Comparison of ENCODE assay signal across 7 mouse cellular contexts in the genomic region with DNA sequence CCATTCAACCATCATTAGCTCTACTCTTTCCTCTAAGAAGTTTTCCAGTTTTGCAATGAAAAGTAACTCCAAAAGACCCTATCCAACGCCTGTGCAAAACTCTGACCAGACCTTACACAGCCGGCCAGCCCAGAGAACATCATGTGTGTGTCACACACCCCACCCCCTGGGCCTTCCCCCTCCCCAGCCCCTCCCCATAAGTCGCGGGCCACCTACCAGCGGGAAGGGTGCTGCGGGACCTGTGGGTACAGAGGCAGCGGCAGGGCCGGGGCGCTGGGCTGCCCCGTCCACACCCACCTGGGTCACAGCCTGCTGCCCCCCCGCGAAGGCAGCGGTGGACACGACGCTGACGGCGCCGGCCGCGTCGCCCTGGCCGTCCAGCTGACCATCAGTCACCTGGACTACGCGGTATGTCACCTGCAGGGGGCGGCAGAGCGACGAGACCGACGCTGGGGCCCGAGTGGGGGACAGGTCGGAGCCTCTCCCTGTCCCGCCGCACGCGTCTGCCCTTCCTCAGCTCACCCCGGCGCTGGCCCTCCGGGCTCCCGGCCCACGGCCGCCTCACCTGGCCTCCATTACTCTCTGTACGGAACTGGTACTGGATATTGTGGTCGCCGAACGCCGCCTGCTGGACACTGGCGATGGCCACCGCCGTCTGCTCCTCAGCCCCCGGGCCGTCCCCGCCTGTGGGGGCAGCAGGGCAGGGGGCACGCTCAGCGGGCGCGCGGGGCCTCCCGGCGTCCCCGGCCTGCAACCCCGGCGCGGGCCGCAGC. TPM values are rescaled to one million over a fixed set of nuclear protein-coding genes. Genes with fewer than 3 reads are reported as not detected.
DNase-seq lines count a peak whose midpoint lies in the region; ATAC-seq and TF ChIP-seq lines count a peak whose summit lies in the region.

No protein-coding gene starts in this region.

- peaks cover 16% of the 10 kb centered on the region for H3K4me1 ChIP-seq in embryonic facial prominence, embryonic 12.5 days
- peaks cover 3% of the 10 kb centered on the region; the same call in 1 of the 2 replicates for H3K4me1 ChIP-seq in limb, embryonic 11.5 days (ENCODE audit: control insufficient read depth, insufficient read depth, low read length)
- peaks cover 32% of the 10 kb centered on the region for H3K4me1 ChIP-seq in midbrain, embryonic 13.5 days (replicated peaks)
- H3K4me1 ChIP-seq in small intestine, adult 2 months (ENCODE audit: control insufficient read depth, insufficient read depth, insufficient read length, low read length): peaks cover 6% of the 10 kb centered on the region

- H3K27me3 ChIP-seq in embryonic facial prominence, embryonic 12.5 days: no peaks in the 10 kb centered on the region
- no peaks in the 10 kb centered on the region for H3K27me3 ChIP-seq in limb, embryonic 11.5 days (ENCODE audit: control insufficient read depth, insufficient read depth, low read length)
- H3K27me3 ChIP-seq in midbrain, embryonic 13.5 days: no peaks in the 10 kb centered on the region
- H3K27me3 ChIP-seq in small intestine, adult 2 months (ENCODE audit: control insufficient read depth, insufficient read depth, low read length): no peaks in the 10 kb centered on the region

- H3K4me2 ChIP-seq in embryonic facial prominence, embryonic 12.5 days (replicated peaks): peak overlapping the region; percentile 74
- peak overlapping the region; percentile 91 for H3K4me2 ChIP-seq in limb, embryonic 11.5 days (ENCODE audit: low read depth, severe bottlenecking)
- H3K4me2 ChIP-seq in midbrain, embryonic 13.5 days (replicated peaks): peak overlapping the region; percentile 74

- H3K9ac ChIP-seq in embryonic facial prominence, embryonic 12.5 days: peak overlapping the region; percentile 100
- peak overlapping the region; percentile 96 for H3K9ac ChIP-seq in limb, embryonic 11.5 days (ENCODE audit: low read length)
- peak overlapping the region; percentile 98 for H3K9ac ChIP-seq in midbrain, embryonic 13.5 days (replicated peaks)

- peak; percentile 80 for ATAC-seq in embryonic facial prominence, embryonic 12.5 days (ENCODE audit: insufficient number of reproducible peaks, insufficient read depth, low FRiP score, low TSS enrichment)
- peak; percentile 68 for ATAC-seq in limb, embryonic 11.5 days (ENCODE audit: insufficient number of reproducible peaks, low FRiP score, low TSS enrichment, low read depth)
- peak; percentile 78 for ATAC-seq in midbrain, embryonic 13.5 days

- WGBS in embryonic facial prominence, embryonic 12.5 days: under 1% methylated on average over 50 of the region's 64 CpGs
- WGBS in limb, embryonic 11.5 days: under 1% methylated on average over 49 of the region's 64 CpGs
- under 1% methylated on average over 63 of the region's 64 CpGs for WGBS in midbrain, embryonic 13.5 days
- WGBS in small intestine, adult 2 months: 1% methylated on average over 63 of the region's 64 CpGs

- peak; percentile 90 for DNase-seq in adrenal gland, postnatal 25 days
- peak; percentile 93 to 96 for DNase-seq in heart, adult 18-20 months
- peak; percentile 94 for DNase-seq in kidney, adult 18-20 months
- peak; percentile 96 for DNase-seq in limb, embryonic 11.5 days (ENCODE audit: low spot score)

- TF ChIP-seq CTCF in small intestine, adult 2 months (IDR thresholded peaks at IDR 0.05; ENCODE audit: extremely low read depth, insufficient read length, insufficient replicate concordance, low read depth, low read length): peak; percentile 82

- peak overlapping the region; percentile 99 for H3K27ac ChIP-seq in embryonic facial prominence, embryonic 12.5 days
- H3K27ac ChIP-seq in limb, embryonic 11.5 days (replicated peaks; ENCODE audit: low read depth, low read length): peak overlapping the region; percentile 97
- peak overlapping the region; percentile 99 for H3K27ac ChIP-seq in midbrain, embryonic 13.5 days
- H3K27ac ChIP-seq in small intestine, adult 2 months (ENCODE audit: insufficient read depth, low read depth, low read length): peak overlapping the region; percentile 32

- TF ChIP-seq POLR2A in small intestine, adult 2 months (IDR thresholded peaks at IDR 0.05; ENCODE audit: low read depth, low read length): peak; percentile 30

- no peaks in the 10 kb centered on the region for H3K9me3 ChIP-seq in embryonic facial prominence, embryonic 12.5 days
- H3K9me3 ChIP-seq in limb, embryonic 11.5 days (ENCODE audit: control insufficient read depth, low read length): no peaks in the 10 kb centered on the region
- H3K9me3 ChIP-seq in midbrain, embryonic 13.5 days: no peaks in the 10 kb centered on the region

- peak overlapping the region; percentile 96 for H3K4me3 ChIP-seq in embryonic facial prominence, embryonic 12.5 days
- peak overlapping the region; percentile 83 for H3K4me3 ChIP-seq in limb, embryonic 11.5 days (ENCODE audit: low read depth, low read length)
- H3K4me3 ChIP-seq in midbrain, embryonic 13.5 days (replicated peaks): peak overlapping the region; percentile 95
- H3K4me3 ChIP-seq in small intestine, adult 2 months (ENCODE audit: low read depth, low read length): peak overlapping the region; percentile 100

- peaks cover 55% of the 10 kb centered on the region for H3K36me3 ChIP-seq in embryonic facial prominence, embryonic 12.5 days
- H3K36me3 ChIP-seq in limb, embryonic 11.5 days (ENCODE audit: control insufficient read depth, insufficient read depth, low read length): peaks cover 20% of the 10 kb centered on the region
- peaks cover 39% of the 10 kb centered on the region for H3K36me3 ChIP-seq in midbrain, embryonic 13.5 days
- peaks cover 54% of the 10 kb centered on the region for H3K36me3 ChIP-seq in small intestine, adult 2 months (ENCODE audit: control insufficient read depth, insufficient read depth, low read length)

RNA-seq across cellular contexts. Expression of a gene that starts 0.8 kb away (rescaled TPM):
- total RNA-seq in adrenal gland, postnatal 25 days (2021): 150 and 153 TPM in 2 replicates
- 31.8 and 32.7 TPM in 2 replicates for polyA plus RNA-seq in embryonic facial prominence, embryonic 12.5 days (2016; fragmentation: Nextera tagmentation; extraction: Ambion mirVana)
- 100 to 1,000 TPM in 1 of 2 experiments, 10 to 100 TPM in 1; 99.4 to 112 TPM for total RNA-seq in heart, adult 18-20 months (2021)
- polyA plus RNA-seq in limb, embryonic 11.5 days (2014; fragmentation: Nextera tagmentation; extraction: Ambion mirVana): 25.5 and 29.7 TPM in 2 replicates
- 24.2 and 27.6 TPM in 2 replicates for polyA plus RNA-seq in midbrain, embryonic 13.5 days (2015; fragmentation: Nextera tagmentation; extraction: Ambion mirVana)
- 78.9 and 162 TPM in 2 replicates for polyA plus RNA-seq in small intestine, adult 2 months (2012; rRNA removed)

RNA-seq across cellular contexts. Expression of a gene that starts 11.9 kb away (rescaled TPM):
- 11.2 and 12.4 TPM in 2 replicates for total RNA-seq in adrenal gland, postnatal 25 days (2021)
- not detected in 2 replicates for polyA plus RNA-seq in embryonic facial prominence, embryonic 12.5 days (2016; fragmentation: Nextera tagmentation; extraction: Ambion mirVana)
- total RNA-seq in heart, adult 18-20 months (2021): 10 to 100 TPM; 12.3 to 17.5 TPM
- not detected in 2 replicates for polyA plus RNA-seq in limb, embryonic 11.5 days (2014; fragmentation: Nextera tagmentation; extraction: Ambion mirVana)
- polyA plus RNA-seq in midbrain, embryonic 13.5 days (2015; fragmentation: Nextera tagmentation; extraction: Ambion mirVana): not detected in 2 replicates
- 0.65 TPM in 1 of 2 replicates, not detected in the other for polyA plus RNA-seq in small intestine, adult 2 months (2012; rRNA removed)

RNA-seq across cellular contexts. Expression of a gene that starts 17.5 kb away (rescaled TPM):
- total RNA-seq in adrenal gland, postnatal 25 days (2021): 4.7 and 5.1 TPM in 2 replicates
- polyA plus RNA-seq in embryonic facial prominence, embryonic 12.5 days (2016; fragmentation: Nextera tagmentation; extraction: Ambion mirVana): 25.6 and 26.2 TPM in 2 replicates
- 1 to 10 TPM; 4.2 to 5.2 TPM for total RNA-seq in heart, adult 18-20 months (2021)
- 25.7 and 27.5 TPM in 2 replicates for polyA plus RNA-seq in limb, embryonic 11.5 days (2014; fragmentation: Nextera tagmentation; extraction: Ambion mirVana)
- 13.5 and 16.1 TPM in 2 replicates for polyA plus RNA-seq in midbrain, embryonic 13.5 days (2015; fragmentation: Nextera tagmentation; extraction: Ambion mirVana)
- 267 and 816 TPM in 2 replicates for polyA plus RNA-seq in small intestine, adult 2 months (2012; rRNA removed)

RNA-seq across cellular contexts. Expression of a gene that starts 17.8 kb away (rescaled TPM):
- 1.00 TPM in 1 of 2 replicates, not detected in the other for total RNA-seq in adrenal gland, postnatal 25 days (2021)
- 1.4 and 2.0 TPM in 2 replicates for polyA plus RNA-seq in embryonic facial prominence, embryonic 12.5 days (2016; fragmentation: Nextera tagmentation; extraction: Ambion mirVana)
- not detected for total RNA-seq in heart, adult 18-20 months (2021)
- polyA plus RNA-seq in limb, embryonic 11.5 days (2014; fragmentation: Nextera tagmentation; extraction: Ambion mirVana): 0.81 and 1.2 TPM in 2 replicates
- polyA plus RNA-seq in midbrain, embryonic 13.5 days (2015; fragmentation: Nextera tagmentation; extraction: Ambion mirVana): 0.17 and 0.38 TPM in 2 replicates
- polyA plus RNA-seq in small intestine, adult 2 months (2012; rRNA removed): 4.4 and 9.8 TPM in 2 replicates

RNA-seq across cellular contexts. Expression of a gene that starts 31.3 kb away (rescaled TPM):
- total RNA-seq in adrenal gland, postnatal 25 days (2021): 2.4 and 9.8 TPM in 2 replicates
- not detected in 2 replicates for polyA plus RNA-seq in embryonic facial prominence, embryonic 12.5 days (2016; fragmentation: Nextera tagmentation; extraction: Ambion mirVana)
- total RNA-seq in heart, adult 18-20 months (2021): 1 to 10 TPM; 5.6 to 7.0 TPM
- not detected in 2 replicates for polyA plus RNA-seq in limb, embryonic 11.5 days (2014; fragmentation: Nextera tagmentation; extraction: Ambion mirVana)
- not detected in 2 replicates for polyA plus RNA-seq in midbrain, embryonic 13.5 days (2015; fragmentation: Nextera tagmentation; extraction: Ambion mirVana)
- polyA plus RNA-seq in small intestine, adult 2 months (2012; rRNA removed): 0.76 and 58.9 TPM in 2 replicates

Comparison
In these comparisons a context has a peak if more than half of its experiments do, and no peak if none do; other contexts are left out.
1. Peak in every context shown above with its lines: DNase-seq, ATAC-seq, H3K4me3 ChIP-seq and H3K27ac ChIP-seq.
2. H3K27ac ChIP-seq: peak in every context shown above with its lines; median percentile 99 in embryonic facial prominence, embryonic 12.5 days; 99 in midbrain, embryonic 13.5 days; 97 in limb, embryonic 11.5 days; 32 in small intestine, adult 2 months.